Mouse (Mus musculus): Measurements from ENCODE around the gene Ccdc34. TPM values are rescaled to one million over a fixed set of nuclear protein-coding genes. Genes with fewer than 3 reads are reported as not detected.

Gene Ccdc34
- total RNA-seq (2021), result 1 to 10 TPM; 7.3 to 9.2 TPM
- long read RNA-seq, experiment 1, transcript Ccdc34-201 (6 exons, 2,070 nt), result major isoform, 32 of 37 reads
- long read RNA-seq, experiment 1, partial matches to known transcripts, result 2 of 37 reads
- long read RNA-seq, experiment 1, other reads (novel, unspliced or antisense), result 1 of 37 reads
- long read RNA-seq, experiment 2, transcript Ccdc34-201 (6 exons, 2,070 nt), result major isoform, 18 of 23 reads
- long read RNA-seq, experiment 2, partial matches to known transcripts, result 1 of 23 reads
- long read RNA-seq, experiment 2, other reads (novel, unspliced or antisense), result 3 of 23 reads

DNA sequence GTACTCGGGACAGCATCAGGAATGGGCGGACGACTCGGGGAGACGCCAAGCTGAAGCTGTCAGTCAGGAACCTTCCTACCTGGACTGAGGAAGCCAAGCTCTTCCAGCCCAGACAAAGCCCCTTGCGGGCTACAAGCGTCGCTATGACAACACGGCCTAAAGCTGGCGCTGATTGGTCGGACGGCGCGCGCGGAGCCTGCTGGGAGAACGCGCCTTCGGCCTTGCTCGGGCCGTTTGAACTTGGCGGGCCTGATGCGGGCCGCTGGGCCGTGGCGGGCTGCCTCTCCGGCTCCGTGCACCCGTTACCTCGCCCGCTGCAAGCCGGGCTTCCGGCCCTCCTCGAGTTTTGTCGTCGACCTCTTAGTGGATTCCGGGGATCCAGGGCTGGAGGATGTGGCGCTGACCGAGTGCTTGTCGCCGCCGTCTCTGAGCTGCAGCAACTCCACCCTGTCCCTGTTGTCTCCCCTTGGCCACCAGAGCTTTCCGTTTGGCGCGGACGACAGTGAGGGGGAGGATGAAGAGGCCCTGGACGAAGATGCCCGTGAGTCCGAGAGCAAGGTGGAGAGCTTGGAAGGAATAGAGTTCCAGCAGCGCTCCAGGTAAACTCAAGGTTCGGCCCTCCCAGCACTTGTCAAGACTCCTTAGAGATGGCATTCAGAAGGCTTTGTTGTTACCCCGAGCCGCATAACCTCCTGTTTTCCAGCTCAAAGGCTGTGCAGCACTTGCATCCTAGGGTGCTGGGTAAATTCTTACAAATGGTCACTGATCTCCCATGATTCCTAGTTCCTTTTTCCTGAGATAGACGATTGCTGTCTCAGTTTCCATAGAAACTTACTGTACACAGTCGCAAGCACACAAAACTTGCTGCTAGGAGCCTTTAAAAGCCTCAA lies at the start of gene Ccdc34:
Gene Ccdc34 (plus strand): TSS at position 202 of the 890 bp plus-strand sequence.
- peak; percentile 90 to 92 for DNase-seq
- intact Hi-C loops (cut with DNase I), result loop anchor here (2.0 kb wide), 1 partner anchor 99 kb away; no protein-coding TSS in a partner anchor

DNA sequence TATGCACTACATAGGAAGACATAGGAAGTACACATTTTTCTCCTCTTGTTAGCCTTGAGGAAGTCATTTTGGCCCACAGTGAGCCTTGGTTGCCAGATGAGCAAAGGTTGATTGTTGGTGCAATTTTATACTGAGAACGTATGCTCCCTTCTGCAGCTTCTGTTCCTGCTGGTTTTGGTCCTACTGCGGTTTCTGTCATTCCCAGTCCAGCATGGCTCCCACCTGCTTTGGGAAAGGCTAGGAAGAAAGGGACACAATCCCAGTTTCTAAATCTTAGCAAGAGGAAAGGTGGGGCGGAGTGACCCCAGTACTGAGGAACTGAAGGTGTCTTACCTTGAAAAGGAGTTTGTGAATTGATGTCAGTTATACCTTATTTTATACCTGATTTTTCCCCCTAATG lies 48.2 kb upstream of the Ccdc34 start:
- intact Hi-C loops (cut with DNase I), result no loop called here
- DNase-seq, result no peak

DNA sequence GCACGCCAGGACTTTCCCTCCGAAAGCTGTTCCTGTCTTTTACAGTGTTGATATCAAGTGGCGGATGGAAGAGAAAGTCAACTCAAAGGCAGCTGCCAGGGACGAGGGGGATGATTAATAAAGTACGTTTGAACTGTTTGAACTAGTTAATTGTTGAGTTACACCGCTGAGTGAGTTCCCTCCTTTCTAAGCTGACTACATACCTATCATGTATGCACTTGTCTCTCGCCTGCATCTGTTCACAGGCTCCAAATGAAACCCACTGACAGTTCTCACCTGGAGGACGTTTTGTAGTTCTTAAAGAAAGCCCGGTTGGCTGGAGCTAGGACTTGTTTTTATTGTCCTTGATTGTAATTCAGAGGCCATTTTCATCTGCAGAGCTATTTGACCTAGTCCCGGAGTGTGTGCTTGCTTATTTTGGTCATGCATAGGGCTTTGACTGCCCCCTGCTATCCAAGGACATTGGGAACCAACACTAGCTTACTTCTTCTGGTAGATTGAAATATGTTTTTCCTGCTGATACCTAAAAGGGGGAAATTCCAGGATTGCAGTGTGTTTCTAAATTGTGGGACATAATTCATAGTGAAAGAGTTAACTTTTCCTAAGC lies 47.6 kb upstream of the Ccdc34 start:
- intact Hi-C loops (cut with DNase I), result no loop called here
- no peak for DNase-seq

DNA sequence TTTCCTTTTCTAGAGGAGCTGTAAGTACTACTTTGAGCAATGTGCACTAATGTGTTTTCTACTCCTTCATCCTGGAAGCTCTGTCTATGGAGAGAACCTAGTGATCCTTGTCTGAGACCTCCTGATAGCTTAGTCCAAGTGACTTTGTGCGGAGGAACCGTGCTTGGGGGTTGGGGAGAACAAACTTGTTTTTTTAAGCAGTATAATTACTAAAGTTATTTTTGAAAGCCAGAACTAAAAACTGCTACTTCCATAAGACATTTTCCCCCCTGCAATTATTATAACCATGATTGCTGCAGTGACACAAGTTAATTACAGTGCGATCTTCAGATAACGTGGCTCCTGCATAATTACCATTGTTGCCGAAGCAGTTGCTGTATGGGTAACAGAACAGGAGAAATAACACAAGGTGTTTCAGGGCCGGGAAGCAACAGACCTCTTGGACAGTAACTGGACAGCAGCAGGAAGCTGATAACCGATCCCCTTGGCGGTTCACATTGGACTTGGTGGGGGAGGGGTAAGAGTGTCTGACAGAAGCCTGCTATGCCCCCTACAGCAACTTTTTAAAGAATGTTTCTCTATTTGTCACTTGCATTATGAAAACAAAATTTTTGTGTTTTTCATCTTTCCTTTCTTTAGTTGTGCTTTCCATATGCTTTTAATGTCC lies 46.7 kb upstream of the Ccdc34 start:
- peak in 1 of 2 experiments; percentile 36 for DNase-seq
- intact Hi-C loops (cut with DNase I), result no loop called here

DNA sequence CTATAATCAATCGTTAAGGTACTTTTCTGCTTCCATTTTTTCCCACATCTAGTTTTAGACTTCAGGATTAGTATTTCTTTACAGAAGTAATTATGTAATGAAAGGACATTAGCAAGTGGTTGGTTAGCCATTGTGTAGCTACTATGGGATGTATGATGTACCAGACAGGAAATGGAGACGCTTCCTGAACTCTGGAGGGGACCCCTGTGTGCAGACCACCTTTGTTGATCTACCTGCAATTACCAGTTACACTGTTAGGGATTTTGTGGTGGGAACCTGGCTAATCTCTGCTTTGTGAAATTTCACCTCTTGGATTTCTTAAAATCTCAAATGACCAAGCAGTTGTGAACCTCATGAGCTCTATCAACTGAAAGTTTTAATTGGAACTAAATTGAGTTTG lies 45.3 kb upstream of the Ccdc34 start:
- intact Hi-C loops (cut with DNase I), result no loop called here
- no peak for DNase-seq

DNA sequence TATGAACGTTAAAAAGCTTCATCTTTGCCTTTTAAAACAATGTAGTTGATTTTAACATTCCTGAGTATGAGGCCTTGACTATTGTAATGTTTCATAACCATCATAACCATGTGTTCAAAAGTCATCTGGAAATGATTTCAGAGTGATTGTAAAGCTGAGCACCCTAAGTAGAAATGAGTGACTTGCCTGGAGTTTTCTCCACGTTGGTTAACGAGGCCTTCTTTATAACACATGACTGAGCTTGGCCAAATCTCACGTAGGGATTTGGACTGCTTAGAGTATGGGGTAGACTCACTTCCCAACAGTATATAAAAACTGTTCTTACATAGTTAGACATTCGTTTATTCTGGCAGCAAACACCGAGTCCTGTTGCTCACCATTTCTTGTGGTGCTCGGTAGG lies 44.7 kb upstream of the Ccdc34 start:
- no peak for DNase-seq
- intact Hi-C loops (cut with DNase I), result no loop called here

DNA sequence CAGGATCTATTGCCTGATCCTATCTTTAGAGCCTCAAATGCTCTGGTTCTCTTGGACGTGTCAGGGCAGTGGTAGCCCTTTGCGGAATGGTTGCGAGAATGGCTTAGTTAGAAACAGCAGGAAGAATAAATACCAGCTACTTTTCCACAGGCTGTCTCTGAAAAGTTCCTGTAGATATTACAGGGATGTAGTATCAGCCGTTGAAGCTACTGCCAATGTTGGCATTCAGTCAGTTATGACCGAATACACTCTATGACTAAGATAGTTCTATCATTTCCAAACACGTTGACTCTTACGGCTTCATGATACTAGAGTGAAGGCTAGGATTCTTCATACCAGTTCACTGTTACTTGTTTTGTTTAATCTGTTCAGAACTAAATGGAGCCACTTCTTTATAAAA lies 42.8 kb upstream of the Ccdc34 start:
- DNase-seq, result no peak
- intact Hi-C loops (cut with DNase I), result no loop called here

DNA sequence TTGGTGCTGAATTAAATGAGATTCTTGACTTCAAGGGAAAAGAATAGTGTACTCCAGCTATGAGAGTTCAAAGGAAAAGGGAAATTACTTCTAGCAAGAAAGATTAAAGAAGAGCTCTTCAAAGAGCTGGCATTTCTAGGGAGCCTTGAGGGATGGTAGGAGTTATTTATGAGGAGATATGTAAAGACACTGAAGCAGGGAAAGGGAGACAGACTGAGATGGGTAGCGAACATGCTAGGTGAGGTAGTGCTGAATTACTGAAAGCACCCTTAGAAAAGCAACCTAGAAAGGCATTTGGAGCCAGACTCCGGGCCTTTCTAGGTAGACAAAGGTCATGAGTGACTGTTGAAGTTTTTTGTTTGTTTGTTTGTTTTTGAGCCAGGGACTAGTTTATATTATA lies 41.4 kb upstream of the Ccdc34 start:
- intact Hi-C loops (cut with DNase I), result no loop called here
- DNase-seq, result no peak

DNA sequence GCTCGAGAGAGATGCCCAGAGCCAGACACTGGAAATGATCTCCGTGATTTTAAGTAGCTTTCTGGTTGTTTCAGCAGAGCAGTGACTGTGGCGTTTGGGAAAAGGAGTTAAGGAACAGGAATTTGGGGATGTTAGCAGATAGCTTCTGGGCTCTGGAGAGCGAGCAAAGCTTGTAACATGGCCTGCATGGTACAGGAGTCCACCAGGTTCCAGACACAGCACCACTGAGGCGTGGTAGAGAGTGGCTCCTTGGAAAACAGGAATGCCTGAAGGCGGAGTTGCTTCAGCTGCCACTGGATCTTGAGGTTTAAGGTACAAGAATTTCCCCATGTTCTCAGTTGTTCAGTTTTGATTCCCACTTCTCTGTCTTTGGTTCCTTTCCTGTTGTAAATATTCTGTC lies 40.3 kb upstream of the Ccdc34 start:
- DNase-seq, result no peak
- intact Hi-C loops (cut with DNase I), result no loop called here

DNA sequence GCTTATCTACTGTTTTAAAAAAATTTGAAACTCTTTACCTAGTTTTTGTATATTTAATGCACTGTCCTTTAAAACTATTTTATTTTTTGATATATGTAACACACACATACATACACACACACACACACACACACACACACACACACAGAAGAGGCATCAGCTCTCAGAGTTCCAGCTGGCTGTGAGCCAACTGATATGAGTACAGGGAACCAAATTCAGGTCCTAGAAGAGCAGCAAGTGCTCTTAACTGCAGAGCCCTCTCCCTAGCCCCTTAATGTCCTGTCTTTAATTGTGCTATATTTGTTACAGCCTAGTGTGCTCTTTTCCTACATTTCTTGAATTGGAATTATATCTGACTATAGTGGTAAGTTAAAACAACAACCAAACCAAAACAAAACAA lies 38.4 kb upstream of the Ccdc34 start:
- intact Hi-C loops (cut with DNase I), result no loop called here
- DNase-seq, result peak; percentile 45 to 65

DNA sequence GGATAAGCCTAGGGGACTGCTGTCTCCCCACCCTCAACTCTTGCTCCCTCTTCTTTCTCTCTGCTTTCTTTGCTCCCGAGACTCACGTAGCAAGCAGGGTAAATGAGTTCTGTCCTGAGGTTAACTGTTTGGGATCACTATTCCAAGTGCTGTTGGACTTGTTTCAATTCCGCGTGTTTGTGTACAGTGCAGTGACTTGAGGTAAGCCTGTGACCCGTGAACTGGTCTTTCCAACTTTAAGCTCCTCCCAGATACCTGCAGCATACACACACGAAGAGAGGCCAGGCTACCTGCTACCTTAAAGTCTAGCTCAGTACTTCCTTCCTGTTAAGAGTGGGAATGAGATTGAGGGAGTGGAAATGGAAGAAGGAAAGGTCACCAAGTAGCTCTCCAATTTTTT lies 34.2 kb upstream of the Ccdc34 start:
- intact Hi-C loops (cut with DNase I), result no loop called here
- DNase-seq, result no peak

DNA sequence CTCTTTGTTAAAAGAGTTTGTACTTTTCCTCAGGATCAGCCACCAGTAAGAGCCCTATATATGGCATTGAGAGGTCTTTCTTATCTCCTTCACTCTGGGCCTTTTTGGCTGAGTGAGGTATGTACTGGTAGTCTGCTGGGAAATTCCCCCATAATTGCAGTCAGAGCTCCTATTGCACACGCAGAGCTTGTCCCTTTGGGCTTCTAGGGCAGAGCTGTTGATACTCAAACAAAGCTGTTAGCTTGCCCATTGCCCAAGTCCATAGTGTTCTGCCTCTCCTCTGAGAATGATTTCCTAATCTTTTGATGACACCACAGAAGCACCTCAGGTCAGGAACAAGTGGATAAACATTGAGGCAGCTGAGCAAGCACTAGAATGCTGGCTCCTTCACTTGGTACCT lies 32.7 kb upstream of the Ccdc34 start:
- intact Hi-C loops (cut with DNase I), result no loop called here
- no peak for DNase-seq

DNA sequence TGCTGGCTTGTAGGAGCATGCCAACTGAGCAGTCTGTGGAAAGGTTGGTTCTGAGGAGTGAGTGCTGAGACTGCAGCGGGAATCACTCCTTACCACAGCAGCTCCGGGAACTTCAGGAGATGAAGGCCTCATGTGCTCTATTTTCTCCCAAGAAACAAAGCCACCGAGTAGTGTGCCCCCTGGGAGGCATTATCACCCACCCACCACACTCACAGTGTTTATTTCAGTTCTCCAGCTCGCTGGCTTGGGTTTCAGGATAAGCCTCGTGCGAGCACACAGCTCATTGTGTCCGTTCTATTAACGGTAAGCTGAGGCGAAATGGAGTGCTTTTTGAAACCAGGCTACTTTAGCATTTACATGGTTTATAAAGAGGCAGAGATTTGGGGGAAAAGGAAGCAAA lies 32.1 kb upstream of the Ccdc34 start:
- no peak for DNase-seq

DNA sequence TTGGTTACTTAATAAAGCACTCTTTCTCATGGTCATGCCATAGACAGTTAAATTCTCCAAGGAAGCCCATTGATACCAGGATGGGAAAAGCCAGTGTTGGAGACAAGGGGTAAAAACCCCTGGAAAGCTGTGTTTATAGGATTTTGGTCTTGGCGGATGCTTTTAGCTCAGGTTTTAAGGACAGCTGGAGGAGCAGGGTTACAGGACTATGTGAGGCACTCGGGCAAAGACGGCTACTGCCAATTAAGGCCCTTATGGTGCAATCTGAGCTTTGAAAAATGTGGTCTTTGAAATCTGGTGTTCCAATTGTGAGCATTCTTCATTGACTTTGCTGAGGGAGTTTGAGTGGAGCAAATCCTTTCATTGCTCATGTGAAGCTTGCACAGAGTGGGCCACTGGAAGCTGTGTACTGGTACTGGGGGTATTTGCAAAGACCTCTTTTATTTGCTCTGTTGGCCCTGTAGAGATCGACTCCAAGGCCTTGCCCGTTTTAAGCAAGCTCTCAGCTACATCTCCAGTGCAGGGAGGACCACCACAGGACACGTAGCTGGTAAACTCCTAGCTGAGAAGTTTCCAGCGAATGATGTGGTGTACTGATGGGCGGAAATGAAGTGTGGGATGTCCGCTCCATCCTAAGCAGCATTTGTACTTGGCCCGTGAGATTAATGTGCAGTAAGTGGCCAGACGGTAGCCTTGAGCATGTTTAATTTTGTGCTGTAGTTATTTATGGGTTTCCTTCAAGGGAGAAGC lies 31.4 kb upstream of the Ccdc34 start:
- no peak for DNase-seq
- intact Hi-C loops (cut with DNase I), result no loop called here

More for the DNA sequence above, 32.1 kb upstream of the Ccdc34 start:
- intact Hi-C loops (cut with DNase I), result no loop called here

DNA sequence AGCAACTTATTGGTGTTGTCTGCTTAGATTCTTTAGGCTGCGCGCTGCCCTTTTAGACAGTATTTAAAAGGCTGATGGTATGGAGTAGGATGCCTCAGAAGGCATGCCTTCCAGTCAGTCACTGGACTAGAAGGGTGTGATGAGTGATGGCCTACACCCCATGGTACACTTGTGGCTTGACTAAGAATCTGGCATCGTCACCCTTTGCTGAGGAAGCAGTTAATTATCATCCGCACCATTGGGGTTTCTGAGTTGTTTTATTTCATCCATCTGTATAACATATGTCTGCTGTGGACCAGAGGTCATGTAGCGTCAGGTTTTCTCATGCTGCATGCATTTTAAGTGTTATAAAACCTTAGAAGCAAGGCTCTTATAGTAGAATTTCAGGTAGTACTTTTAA lies 29.7 kb upstream of the Ccdc34 start:
- intact Hi-C loops (cut with DNase I), result no loop called here

DNA sequence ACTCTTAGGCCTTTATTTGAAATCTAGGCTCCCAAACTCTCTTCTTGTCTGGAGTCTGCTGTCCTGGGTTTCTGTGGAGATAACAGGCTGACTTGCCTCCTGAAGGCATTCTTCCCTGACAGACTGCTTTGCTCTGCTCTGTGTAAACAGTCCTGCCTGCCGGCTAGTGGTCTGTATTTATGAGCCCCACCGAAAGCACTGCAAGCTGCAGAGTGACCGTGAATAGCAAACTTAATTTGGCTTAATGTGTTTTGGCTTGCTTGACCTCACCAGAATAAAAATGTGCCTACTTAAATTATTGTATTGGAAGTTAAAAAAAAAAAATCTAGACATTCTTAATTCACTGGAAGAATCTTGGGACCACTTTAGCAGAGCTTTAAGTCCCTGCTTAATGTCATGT lies 28.4 kb upstream of the Ccdc34 start:
- intact Hi-C loops (cut with DNase I), result no loop called here
- DNase-seq, result no peak

More for the DNA sequence above, 29.7 kb upstream of the Ccdc34 start:
- DNase-seq, result no peak

DNA sequence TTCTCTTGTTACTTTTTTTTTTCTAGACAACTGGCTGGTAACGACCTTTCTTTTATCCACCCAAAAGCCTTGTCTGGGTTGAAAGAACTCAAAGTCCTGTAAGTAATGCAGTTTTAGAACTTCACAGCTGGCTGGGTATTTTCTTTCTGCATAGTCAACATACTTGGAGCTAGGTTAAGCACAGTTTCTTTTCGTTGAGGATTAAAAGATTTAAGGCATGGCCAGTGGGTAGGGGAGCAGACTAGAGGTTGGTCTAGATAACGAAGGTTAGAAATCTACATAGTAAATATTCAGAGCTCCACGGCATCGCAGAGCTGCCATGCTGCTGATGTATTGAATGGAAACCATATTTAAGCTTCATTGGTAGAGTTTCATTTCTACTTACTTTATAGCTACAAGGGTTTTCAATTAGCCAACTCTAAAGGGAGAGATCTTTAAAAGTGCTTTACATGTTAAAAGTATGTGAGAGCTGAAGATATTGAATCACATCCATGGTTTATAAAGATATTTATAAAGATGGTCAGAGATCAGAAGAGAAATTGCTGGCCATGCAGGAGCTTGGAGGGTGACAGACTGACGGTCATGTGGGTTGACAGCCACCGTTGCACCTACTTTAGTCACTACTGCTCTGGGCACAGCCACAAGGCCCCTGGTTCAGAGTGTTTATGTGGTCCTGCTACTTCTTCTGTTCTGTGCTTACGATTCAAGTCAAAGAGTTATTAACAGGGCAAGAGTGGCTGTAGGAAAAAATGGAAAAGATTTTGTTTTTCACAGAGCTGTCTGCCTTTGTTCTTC lies 27.7 kb upstream of the Ccdc34 start:
- intact Hi-C loops (cut with DNase I), result no loop called here
- DNase-seq, result no peak

DNA sequence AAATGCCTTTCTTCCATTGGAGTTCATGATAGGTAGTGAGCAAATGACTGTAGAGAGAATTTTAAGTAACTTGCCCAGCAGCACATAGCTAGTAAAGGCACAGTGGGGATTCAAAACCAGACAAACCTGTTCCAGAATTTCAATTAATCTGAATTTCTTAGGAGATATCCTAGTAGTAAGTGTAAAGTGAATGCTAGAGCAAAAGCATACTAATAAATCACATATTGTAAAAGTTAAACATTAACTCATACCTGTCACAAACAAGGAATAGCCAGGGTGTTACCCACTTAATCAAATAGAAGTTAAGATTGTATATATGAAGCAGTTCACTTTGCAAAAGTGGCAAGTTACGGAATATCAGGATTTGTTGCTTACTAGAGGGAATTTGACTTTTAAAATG lies 25.9 kb upstream of the Ccdc34 start:
- intact Hi-C loops (cut with DNase I), result no loop called here
- no peak for DNase-seq

DNA sequence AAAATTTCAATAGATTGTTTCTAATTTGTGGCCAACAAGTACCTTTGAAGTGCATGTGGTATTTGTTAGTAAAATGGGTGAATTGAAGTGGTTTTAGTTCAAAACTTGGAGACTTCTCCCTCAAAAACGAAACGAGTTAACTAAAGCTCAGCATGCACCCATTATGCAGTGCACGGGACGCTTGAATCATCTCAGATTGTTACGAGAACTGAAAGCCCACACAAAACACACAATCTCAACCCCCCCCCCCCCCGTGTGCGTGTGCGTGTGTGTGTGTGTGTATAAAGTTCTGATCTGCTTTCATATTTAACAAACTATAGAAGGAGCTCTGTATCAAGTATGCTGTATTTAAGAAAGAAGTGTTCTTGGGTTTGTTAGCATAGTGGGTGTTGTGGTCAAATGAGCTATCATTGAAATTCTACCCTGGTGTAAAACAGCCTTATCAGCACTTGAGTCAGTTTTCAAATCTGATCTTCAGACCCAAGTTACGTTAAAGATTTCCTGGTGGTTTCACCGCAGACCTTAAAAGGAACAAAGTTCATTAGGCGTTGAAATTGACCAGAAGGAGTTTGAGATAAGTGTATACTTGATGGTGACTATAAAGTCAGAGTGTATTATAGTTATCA lies 25.1 kb upstream of the Ccdc34 start:
- intact Hi-C loops (cut with DNase I), result no loop called here

More for the DNA sequence above, 25.1 kb upstream of the Ccdc34 start:
- DNase-seq, result no peak
